Mouse (Mus musculus) hindbrain, embryonic 12.5 days (tissue): Measurements from ENCODE around the gene Mtmr10. TPM values are rescaled to one million over a fixed set of nuclear protein-coding genes. Genes with fewer than 3 reads are reported as not detected.

Experiments used
- ATAC-seq: fragments of 200-750 bp; cut with Nextera tagmentation; 2 replicates; pipeline ENCODE4 v1.8.0; 2017; ENCODE audit warnings: moderate TSS enrichment; ENCODE audit not compliant: low FRiP score
- H3K27ac ChIP-seq: fragments of 300-500 bp; sonication (generic); 2 replicates; pipeline ENCODE4 v1.5.1; 2016; ENCODE audit warnings: mild to moderate bottlenecking
- H3K27me3 ChIP-seq: fragments of 300-500 bp; sonication (generic); 2 replicates; pipeline ENCODE4 v1.6.1; 2016; ENCODE audit warnings: mild to moderate bottlenecking
- H3K36me3 ChIP-seq: fragments of 300-500 bp; sonication (generic); 2 replicates; pipeline ENCODE4 v1.6.1; 2016; ENCODE audit warnings: mild to moderate bottlenecking
- H3K4me1 ChIP-seq: fragments of 300-500 bp; sonication (generic); 2 replicates; pipeline ENCODE4 v1.6.1; 2016
- H3K4me2 ChIP-seq: fragments of 300-500 bp; sonication (generic); replicated peaks from 2 replicates; pipeline ENCODE4 v1.6.1; 2016; ENCODE audit warnings: mild to moderate bottlenecking
- H3K4me3 ChIP-seq: fragments of 300-500 bp; sonication (generic); 2 replicates; pipeline ENCODE4 v1.5.1; 2016; ENCODE audit warnings: mild to moderate bottlenecking
- H3K9ac ChIP-seq: fragments of 300-500 bp; sonication (generic); 2 replicates; pipeline ENCODE4 v1.6.1; 2016; ENCODE audit warnings: mild to moderate bottlenecking, moderate library complexity
- H3K9me3 ChIP-seq: fragments of 300-500 bp; sonication (generic); replicated peaks from 2 replicates; pipeline ENCODE4 v1.6.1; 2016; ENCODE audit warnings: mild to moderate bottlenecking
- WGBS: fragments of 180-500 bp; shearing (Covaris S2); methylation state at CpG from one replicate; pipeline ENCODE4 v1.1.7; 2016; 5-methylcytosine and 5-hydroxymethylcytosine counted together
- polyA plus RNA-seq: library from polyadenylated mRNA; unstranded; fragments of >200 nt; fragmentation: Nextera tagmentation; extraction: Ambion mirVana; gene quantifications from 2 replicates; pipeline ENCODE4 v1.2.1, GENCODE M21; 2016

The Mtmr10 gene
- polyA plus RNA-seq, 1 experiment from 2014 or later: 15.6 TPM

GRCm38 (mm10) chr7:64310241-64310640, 22.8 kb downstream of the Mtmr10 start:
- Histone ChIP-seq H3K9me3 (no peaks in the 10 kb centered on the region), H3K27ac (no peak overlapping the region; the same call in 1 of the 2 replicates), H3K27me3 (no peaks in the 10 kb centered on the region), H3K4me1 (no peaks in the 10 kb centered on the region), H3K9ac (no peak overlapping the region), H3K4me2 (no peak overlapping the region), H3K36me3 (peaks cover 14% of the 10 kb centered on the region), H3K4me3 (no peak overlapping the region)
- ATAC-seq: no peak
- 71% methylated on average over 7 of the region's 7 CpGs for WGBS

GRCm38 (mm10) chr7:64310756-64311155, 23.3 kb downstream of the Mtmr10 start:
- H3K27me3 ChIP-seq: no peaks in the 10 kb centered on the region
- no peaks in the 10 kb centered on the region for H3K9me3 ChIP-seq
- ATAC-seq: no peak
- no peak overlapping the region for H3K9ac ChIP-seq
- WGBS: 61% methylated on average over 2 of the region's 2 CpGs
- peaks cover 15% of the 10 kb centered on the region for H3K36me3 ChIP-seq
- no peak overlapping the region for H3K4me3 ChIP-seq
- no peak overlapping the region for H3K4me2 ChIP-seq
- no peaks in the 10 kb centered on the region for H3K4me1 ChIP-seq
- H3K27ac ChIP-seq: no peak overlapping the region

- H3K4me2 ChIP-seq: no peak overlapping the region
- H3K36me3 ChIP-seq: peaks cover 29% of the 10 kb centered on the region
- no peaks in the 10 kb centered on the region for H3K27me3 ChIP-seq
- no peak for ATAC-seq
- no peaks in the 10 kb centered on the region for H3K9me3 ChIP-seq
- H3K4me1 ChIP-seq: no peaks in the 10 kb centered on the region
- H3K9ac ChIP-seq: no peak overlapping the region
- 88% methylated on average over 7 of the region's 7 CpGs for WGBS
- H3K27ac ChIP-seq: no peak overlapping the region
- H3K4me3 ChIP-seq: no peak overlapping the region
Measured at GRCm38 (mm10) chr7:64312811-64313210, 25.4 kb downstream of the Mtmr10 start.

- no peak overlapping the region for H3K27ac ChIP-seq
- no peaks in the 10 kb centered on the region for H3K27me3 ChIP-seq
- H3K9ac ChIP-seq: no peak overlapping the region
- H3K4me3 ChIP-seq: no peak overlapping the region
- ATAC-seq: no peak
- no peak overlapping the region for H3K4me2 ChIP-seq
- 78% methylated on average over 5 of the region's 5 CpGs for WGBS
- no peaks in the 10 kb centered on the region for H3K9me3 ChIP-seq
- no peaks in the 10 kb centered on the region for H3K4me1 ChIP-seq
- H3K36me3 ChIP-seq: peaks cover 62% of the 10 kb centered on the region
Measured at GRCm38 (mm10) chr7:64321125-64321524, 33.7 kb downstream of the Mtmr10 start.

- Histone ChIP-seq H3K4me2 (no peak overlapping the region), H3K9ac (no peak overlapping the region), H3K4me1 (no peaks in the 10 kb centered on the region), H3K9me3 (no peaks in the 10 kb centered on the region), H3K36me3 (peaks cover 59% of the 10 kb centered on the region), H3K27me3 (no peaks in the 10 kb centered on the region), H3K4me3 (no peak overlapping the region), H3K27ac (no peak overlapping the region)
- 68% methylated on average over 4 of the region's 4 CpGs for WGBS
- ATAC-seq: no peak
Measured at GRCm38 (mm10) chr7:64321658-64322057, 34.2 kb downstream of the Mtmr10 start.

- 29% methylated on average over 1 of the region's 1 CpGs for WGBS
- Histone ChIP-seq H3K27me3 (no peaks in the 10 kb centered on the region), H3K9ac (no peak overlapping the region), H3K4me1 (no peaks in the 10 kb centered on the region), H3K4me3 (no peak overlapping the region), H3K36me3 (peaks cover 22% of the 10 kb centered on the region), H3K27ac (no peak overlapping the region), H3K9me3 (no peaks in the 10 kb centered on the region), H3K4me2 (no peak overlapping the region)
- ATAC-seq: peak; percentile 54
Measured at GRCm38 (mm10) chr7:64326892-64327291, 39.4 kb downstream of the Mtmr10 start.

GRCm38 (mm10) chr7:64327486-64327885, 40.0 kb downstream of the Mtmr10 start:
- Histone ChIP-seq H3K4me1 (no peaks in the 10 kb centered on the region), H3K4me2 (no peak overlapping the region), H3K9me3 (no peaks in the 10 kb centered on the region), H3K36me3 (peaks cover 21% of the 10 kb centered on the region), H3K27ac (no peak overlapping the region), H3K9ac (no peak overlapping the region), H3K27me3 (no peaks in the 10 kb centered on the region), H3K4me3 (no peak overlapping the region)
- no peak for ATAC-seq
- 93% methylated on average over 4 of the region's 4 CpGs for WGBS

- Histone ChIP-seq H3K9ac (no peak overlapping the region), H3K4me1 (no peaks in the 10 kb centered on the region), H3K27me3 (no peaks in the 10 kb centered on the region), H3K4me3 (no peak overlapping the region), H3K36me3 (peaks cover 36% of the 10 kb centered on the region), H3K27ac (no peak overlapping the region), H3K4me2 (no peak overlapping the region), H3K9me3 (no peaks in the 10 kb centered on the region)
- no peak for ATAC-seq
- 88% methylated on average over 3 of the region's 3 CpGs for WGBS
Measured at GRCm38 (mm10) chr7:64331309-64331708, 43.9 kb downstream of the Mtmr10 start.

GRCm38 (mm10) chr7:64332686-64333085, 45.2 kb downstream of the Mtmr10 start:
- no peaks in the 10 kb centered on the region for H3K27me3 ChIP-seq
- WGBS: 100% methylated on average over 1 of the region's 1 CpGs
- peaks cover 42% of the 10 kb centered on the region for H3K36me3 ChIP-seq
- ATAC-seq: no peak
- H3K9me3 ChIP-seq: no peaks in the 10 kb centered on the region
- H3K4me1 ChIP-seq: no peaks in the 10 kb centered on the region
- H3K9ac ChIP-seq: no peak overlapping the region
- no peak overlapping the region for H3K27ac ChIP-seq
- H3K4me2 ChIP-seq: no peak overlapping the region
- no peak overlapping the region for H3K4me3 ChIP-seq

- no peak overlapping the region for H3K9ac ChIP-seq
- H3K27me3 ChIP-seq: no peaks in the 10 kb centered on the region
- WGBS: 94% methylated on average over 1 of the region's 1 CpGs
- no peaks in the 10 kb centered on the region for H3K4me1 ChIP-seq
- H3K4me3 ChIP-seq: no peak overlapping the region
- H3K36me3 ChIP-seq: peaks cover 39% of the 10 kb centered on the region
- no peak overlapping the region for H3K4me2 ChIP-seq
- ATAC-seq: no peak
- no peak overlapping the region for H3K27ac ChIP-seq
- H3K9me3 ChIP-seq: no peaks in the 10 kb centered on the region
Measured at GRCm38 (mm10) chr7:64347813-64348212, 60.4 kb downstream of the Mtmr10 start.

- H3K9ac ChIP-seq: no peak overlapping the region
- H3K36me3 ChIP-seq: peaks cover 50% of the 10 kb centered on the region
- no peak for ATAC-seq
- WGBS: 90% methylated on average over 15 of the region's 15 CpGs
- H3K27ac ChIP-seq: no peak overlapping the region
- no peak overlapping the region for H3K4me3 ChIP-seq
- 0 out of 2 replicates have a peak, but pooled peaks cover 5% of the 10 kb centered on the region for H3K4me1 ChIP-seq
- no peak overlapping the region for H3K4me2 ChIP-seq
- H3K27me3 ChIP-seq: no peaks in the 10 kb centered on the region
- H3K9me3 ChIP-seq: no peaks in the 10 kb centered on the region
Measured at GRCm38 (mm10) chr7:64349147-64349861, 61.9 kb downstream of the Mtmr10 start.

- ATAC-seq: no peak
- no peak overlapping the region for H3K9ac ChIP-seq
- H3K4me3 ChIP-seq: no peak overlapping the region
- no peak overlapping the region for H3K27ac ChIP-seq
- no peaks in the 10 kb centered on the region for H3K9me3 ChIP-seq
- 0 out of 2 replicates have a peak, but pooled peaks cover 5% of the 10 kb centered on the region for H3K4me1 ChIP-seq
- H3K36me3 ChIP-seq: peaks cover 49% of the 10 kb centered on the region
- no peak overlapping the region for H3K4me2 ChIP-seq
- no peaks in the 10 kb centered on the region for H3K27me3 ChIP-seq
- WGBS: 80% methylated on average over 4 of the region's 4 CpGs
Measured at GRCm38 (mm10) chr7:64351087-64351486, 63.6 kb downstream of the Mtmr10 start.

GRCm38 (mm10) chr7:64354206-64354605, 66.8 kb downstream of the Mtmr10 start:
- WGBS: 43% methylated on average over 14 of the region's 14 CpGs
- no peak overlapping the region for H3K4me2 ChIP-seq
- H3K4me3 ChIP-seq: no peak overlapping the region
- H3K9me3 ChIP-seq: no peaks in the 10 kb centered on the region
- H3K27ac ChIP-seq: no peak overlapping the region
- H3K27me3 ChIP-seq: no peaks in the 10 kb centered on the region
- H3K9ac ChIP-seq: no peak overlapping the region
- ATAC-seq: 0 out of 2 replicates have a peak, but pooled peaks have one; percentile 33
- H3K4me1 ChIP-seq: 0 out of 2 replicates have a peak, but pooled peaks cover 5% of the 10 kb centered on the region
- peaks cover 54% of the 10 kb centered on the region for H3K36me3 ChIP-seq
